Mouse (Mus musculus) large intestine, adult 2 months (tissue): ENCODE data around the gene Bms1. TPM values are rescaled to one million over a fixed set of nuclear protein-coding genes. Genes with fewer than 3 reads are reported as not detected.

Experiments used
- DNase-seq: peaks from one replicate; pipeline ENCODE4 v3.0.0-alpha.2; 2012; ENCODE audit warnings: low read depth, low spot score
- WGBS: fragments of 180-500 bp; shearing (Covaris S2); methylation state at CpG from one replicate; pipeline ENCODE4 v1.1.7; 2018; 5-methylcytosine and 5-hydroxymethylcytosine counted together
- polyA plus RNA-seq: library from polyadenylated mRNA; depleted of rRNA; stranded (reverse); fragments of >200 nt; gene quantifications from 2 replicates; pipeline ENCODE4 v1.2.3, GENCODE M21; 2012; rRNA removed

Bms1 gene
- polyA plus RNA-seq, 1 experiment: 2.8 TPM

- DNase-seq: no peak
- WGBS: 61% methylated on average over 5 of the region's 5 CpGs
Observed at GRCm38 (mm10) chr6:118372794-118373193, 46.5 kb downstream of the Bms1 start.

- WGBS: 73% methylated on average over 7 of the region's 7 CpGs
- no peak for DNase-seq
Observed at GRCm38 (mm10) chr6:118367502-118367901, 51.8 kb downstream of the Bms1 start.

GRCm38 (mm10) chr6:118366196-118366595 lies 53.1 kb downstream of the Bms1 start:
- no peak for DNase-seq
- 46% methylated on average over 3 of the region's 3 CpGs for WGBS

- DNase-seq: no peak
Observed at GRCm38 (mm10) chr6:118365781-118366180, 53.5 kb downstream of the Bms1 start.

GRCm38 (mm10) chr6:118350342-118350741 lies 68.9 kb downstream of the Bms1 start:
- WGBS: 55% methylated on average over 12 of the region's 12 CpGs
- no peak for DNase-seq

GRCm38 (mm10) chr6:118348186-118348585 lies 71.1 kb downstream of the Bms1 start:
- WGBS: 58% methylated on average over 3 of the region's 3 CpGs

GRCm38 (mm10) chr6:118347291-118347690 lies 72.0 kb downstream of the Bms1 start:
- WGBS: 77% methylated on average over 8 of the region's 8 CpGs
- no peak for DNase-seq

More at GRCm38 (mm10) chr6:118348186-118348585, 71.1 kb downstream of the Bms1 start:
- DNase-seq: no peak

- 85% methylated on average over 11 of the region's 11 CpGs for WGBS
- no peak for DNase-seq
Observed at GRCm38 (mm10) chr6:118341861-118342485, 77.3 kb downstream of the Bms1 start.

- WGBS: 90% methylated on average over 5 of the region's 5 CpGs
- no peak for DNase-seq
Observed at GRCm38 (mm10) chr6:118337660-118338059, 81.6 kb downstream of the Bms1 start.

GRCm38 (mm10) chr6:118336541-118337480 lies 82.5 kb downstream of the Bms1 start:
- no peak for DNase-seq
- 40% methylated on average over 14 of the region's 14 CpGs for WGBS

- DNase-seq: no peak
Observed at GRCm38 (mm10) chr6:118335934-118336450, 83.3 kb downstream of the Bms1 start.

GRCm38 (mm10) chr6:118333861-118334260 lies 85.4 kb downstream of the Bms1 start:
- 81% methylated on average over 9 of the region's 9 CpGs for WGBS
- DNase-seq: no peak

More at GRCm38 (mm10) chr6:118335934-118336450, 83.3 kb downstream of the Bms1 start:
- 45% methylated on average over 5 of the region's 5 CpGs for WGBS

Other genes starting within 250 kb of the Bms1 start
- 4.1 and 4.2 TPM in 2 replicates for gene Ret, start 221.8 kb downstream of the Bms1 start, polyA plus RNA-seq
- gene Zfp248, start 36.1 kb upstream of the Bms1 start, polyA plus RNA-seq: 0.17 and 0.41 TPM in 2 replicates
- 1.0 and 1.2 TPM in 2 replicates for gene Zfp9, start 59.8 kb upstream of the Bms1 start, polyA plus RNA-seq
- gene Ankrd26, start 142.8 kb upstream of the Bms1 start, polyA plus RNA-seq: 0.36 and 0.71 TPM in 2 replicates